Mouse (Mus musculus) MEL (cell line): Measurements from ENCODE around the gene Trmt112. TPM values are rescaled to one million over a fixed set of nuclear protein-coding genes. Genes with fewer than 3 reads are reported as not detected.

ENCODE experiments used
- DNase-seq: peaks from one replicate; pipeline ENCODE4 v3.0.0; 2011; ENCODE audit warnings: low read depth, low spot score
- H3K27ac ChIP-seq: 2 replicates; pipeline ENCODE4 v1.5.1; 2012; ENCODE audit warnings: low read depth, mild to moderate bottlenecking, control low read depth, low read length, moderate library complexity; ENCODE audit not compliant: control insufficient read depth
- H3K27me3 ChIP-seq, 2 experiments: fragments of 150-350 bp in 1 of 2; sonication (generic) in 1 of 2; 2 replicates each; pipeline ENCODE4 v1.6.1; 2012; ENCODE audit warnings: low read length in 2 of 2, mild to moderate bottlenecking in 2 of 2, improper control_type of control experiment in 1 of 2, moderate library complexity in 1 of 2; ENCODE audit not compliant: insufficient read depth in 2 of 2, control insufficient read depth in 1 of 2
- H3K36me3 ChIP-seq, 2 experiments: 2 replicates each; pipeline ENCODE4 v1.6.1; 2012 to 2014; ENCODE audit warnings: low read length in 2 of 2, improper control_type of control experiment in 1 of 2, inconsistent platforms in 1 of 2, mild to moderate bottlenecking in 1 of 2; ENCODE audit not compliant: insufficient read depth in 2 of 2, control insufficient read depth in 1 of 2
- H3K4me1 ChIP-seq, 2 experiments: fragments of 150-350 bp in 1 of 2; sonication (generic) in 1 of 2; 2 replicates each; pipeline ENCODE4 v1.6.1; 2012; ENCODE audit warnings: low read length in 2 of 2, improper control_type of control experiment in 1 of 2, mild to moderate bottlenecking in 1 of 2; ENCODE audit not compliant: insufficient read depth in 2 of 2, control insufficient read depth in 1 of 2
- H3K4me3 ChIP-seq, 2 experiments: fragments of 150-350 bp in 1 of 2; sonication (generic) in 1 of 2; 2 replicates each; pipeline ENCODE4 v1.5.1; 2012; ENCODE audit warnings: low read depth in 2 of 2, low read length in 2 of 2, mild to moderate bottlenecking in 2 of 2, moderate library complexity in 2 of 2, control low read depth in 1 of 2, improper control_type of control experiment in 1 of 2; ENCODE audit not compliant: control insufficient read depth in 1 of 2, insufficient read depth in 1 of 2
- H3K79me2 ChIP-seq: 2 replicates; pipeline ENCODE4 v1.6.1; 2012; ENCODE audit warnings: mild to moderate bottlenecking, low read length, moderate library complexity; ENCODE audit not compliant: control insufficient read depth, poor library complexity, insufficient read depth
- H3K9ac ChIP-seq: 2 replicates; pipeline ENCODE4 v1.6.1; 2012; ENCODE audit warnings: low read depth, mild to moderate bottlenecking, control low read depth, low read length, moderate library complexity; ENCODE audit not compliant: control insufficient read depth, poor library complexity, severe bottlenecking
- H3K9me3 ChIP-seq: fragments of 150-350 bp; sonication (generic); replicated peaks from 2 replicates; pipeline ENCODE4 v1.6.1; 2012; ENCODE audit warnings: mild to moderate bottlenecking, low read length, improper control_type of control experiment, moderate library complexity; ENCODE audit not compliant: insufficient read depth
- BHLHE40 ChIP-seq: IDR thresholded peaks from 2 replicates; pipeline ENCODE4 v1.6.1; 2012; ENCODE audit warnings: low read depth, mild to moderate bottlenecking, inconsistent platforms, low read length, improper control_type of control experiment, borderline replicate concordance
- MYB ChIP-seq: IDR thresholded peaks from 2 replicates; pipeline ENCODE4 v1.6.1; 2011; ENCODE audit warnings: mild to moderate bottlenecking, low read depth, low read length, improper control_type of control experiment
- polyA plus RNA-seq, 2 experiments: library from polyadenylated mRNA; stranded (reverse) in 1 of 2; unstranded in 1 of 2; fragments of >175 nt in 1 of 2; fragments of >200 nt in 1 of 2; gene quantifications; 2 replicates each; pipeline versions ENCODE4 v1.2.1 to v1.2.4; 2012; ENCODE audit warnings: low replicate concordance in 2 of 2, low read depth in 1 of 2; ENCODE audit not compliant: insufficient read length in 2 of 2, insufficient read depth in 1 of 2, missing spikeins in 1 of 2
- total RNA-seq: library from RNA; depleted of rRNA; stranded (reverse); fragments of 300-350 nt; gene quantifications from 2 replicates; pipeline ENCODE4 v1.2.3, GENCODE M21; 2012; rRNA removed

Gene Trmt112
- total and polyA plus RNA-seq, 3 experiments: 294 to 319 TPM; not detected in 1

DNA sequence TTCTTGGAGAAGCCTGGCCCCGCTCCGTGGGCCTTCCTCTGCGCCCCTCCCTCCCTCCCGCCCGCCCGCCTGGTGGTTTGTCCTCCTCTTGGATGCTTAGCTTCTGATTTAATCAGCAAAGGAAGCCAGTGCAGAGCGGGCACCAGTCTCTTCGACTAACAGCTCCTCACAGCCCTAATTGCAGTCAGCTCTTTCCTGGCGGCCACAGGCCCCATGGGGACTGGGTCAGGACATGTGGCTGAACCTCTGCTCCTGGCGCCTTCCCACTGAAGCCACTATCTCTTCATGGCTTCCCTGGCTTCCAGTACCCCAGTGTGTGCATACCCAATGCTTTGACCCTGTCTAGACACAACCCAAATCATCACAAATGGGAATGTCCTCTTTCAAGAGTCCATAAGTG, 47.0 kb downstream of the Trmt112 start:
- Histone ChIP-seq H3K27me3 (no peaks in the 10 kb centered on the region), H3K4me3 (no peak overlapping the region), H3K9ac (no peak overlapping the region), H3K36me3 (peaks cover 2 to 3% of the 10 kb centered on the region in 2 experiments; a peak in 2 of 4 replicates), H3K9me3 (no peaks in the 10 kb centered on the region), H3K79me2 (peaks cover 1% of the 10 kb centered on the region; the same call in 1 of the 2 replicates), H3K4me1 (0 out of 4 replicates have a peak, but pooled peaks cover 0 to 3% of the 10 kb centered on the region in 2 experiments), H3K27ac (no peak overlapping the region)
- TF ChIP-seq MYB (no peak), BHLHE40 (no peak)
- no peak for DNase-seq

Other genes starting within 250 kb of the Trmt112 start
- gene Rps6ka4, start 69.1 kb upstream of the Trmt112 start, total RNA-seq: 4.7 and 4.9 TPM in 2 replicates
- 1 to 10 TPM in 1 of 2 experiments, not detected in 1; 7.3 TPM for gene Rps6ka4, start 69.1 kb upstream of the Trmt112 start, polyA plus RNA-seq
- 32.4 and 38.7 TPM in 2 replicates for gene Ccdc88b, start 51.5 kb upstream of the Trmt112 start, total RNA-seq
- 10 to 100 TPM in 1 of 2 experiments, not detected in 1; 59.8 TPM for gene Ccdc88b, start 51.5 kb upstream of the Trmt112 start, polyA plus RNA-seq
- 127 and 130 TPM in 2 replicates for gene Prdx5, start 408 bp downstream of the Trmt112 start, total RNA-seq
- 100 to 1,000 TPM in 1 of 2 experiments, not detected in 1; 246 TPM for gene Prdx5, start 408 bp downstream of the Trmt112 start, polyA plus RNA-seq
- 30.5 and 40.9 TPM in 2 replicates for gene Esrra, start 12.1 kb downstream of the Trmt112 start, total RNA-seq
- gene Esrra, start 12.1 kb downstream of the Trmt112 start, polyA plus RNA-seq: 10 to 100 TPM in 1 of 2 experiments, not detected in 1; 32.5 TPM
- 0.65 TPM in 1 of 2 replicates, not detected in the other for gene Catsperz, start 15.7 kb downstream of the Trmt112 start, total RNA-seq
- 1 to 10 TPM in 1 of 2 experiments, not detected in 1; 2.4 TPM for gene Catsperz, start 15.7 kb downstream of the Trmt112 start, polyA plus RNA-seq
- gene Kcnk4, start 24.8 kb downstream of the Trmt112 start, total RNA-seq: 0.15 TPM in 1 of 2 replicates, not detected in the other
- gene Kcnk4, start 24.8 kb downstream of the Trmt112 start, polyA plus RNA-seq: 1 to 10 TPM in 1 of 2 experiments, not detected in 1; 1.8 TPM
- 37.7 and 51.7 TPM in 2 replicates for gene Bad, start 32.2 kb downstream of the Trmt112 start, total RNA-seq
- gene Bad, start 32.2 kb downstream of the Trmt112 start, polyA plus RNA-seq: 10 to 100 TPM in 1 of 2 experiments, not detected in 1; 69.7 TPM
- gene Gpr137, start 32.8 kb downstream of the Trmt112 start, total RNA-seq: 21.3 and 27.1 TPM in 2 replicates
- gene Gpr137, start 32.8 kb downstream of the Trmt112 start, polyA plus RNA-seq: 10 to 100 TPM in 1 of 2 experiments, not detected in 1; 35.3 TPM
- gene Ppp1r14b, start 65.3 kb downstream of the Trmt112 start, total RNA-seq: 448 and 467 TPM in 2 replicates
- gene Ppp1r14b, start 65.3 kb downstream of the Trmt112 start, polyA plus RNA-seq: 100 to 1,000 TPM in 1 of 2 experiments, not detected in 1; 349 TPM
- gene Plcb3, start 66.8 kb downstream of the Trmt112 start, total RNA-seq: 12.6 and 13.0 TPM in 2 replicates
- 10 to 100 TPM in 1 of 2 experiments, not detected in 1; 30.8 TPM for gene Plcb3, start 66.8 kb downstream of the Trmt112 start, polyA plus RNA-seq
- 51.4 and 53.9 TPM in 2 replicates for gene Fkbp2, start 70.8 kb downstream of the Trmt112 start, total RNA-seq
- gene Fkbp2, start 70.8 kb downstream of the Trmt112 start, polyA plus RNA-seq: 100 to 1,000 TPM in 1 of 2 experiments, not detected in 1; 167 TPM
- gene Vegfb, start 78.0 kb downstream of the Trmt112 start, total RNA-seq: 11.2 and 11.5 TPM in 2 replicates
- 10 to 100 TPM in 1 of 2 experiments, not detected in 1; 67.6 TPM for gene Vegfb, start 78.0 kb downstream of the Trmt112 start, polyA plus RNA-seq
- gene Dnajc4, start 82.9 kb downstream of the Trmt112 start, total RNA-seq: 3.2 and 4.2 TPM in 2 replicates
- 10 to 100 TPM in 1 of 2 experiments, not detected in 1; 12.9 TPM for gene Dnajc4, start 82.9 kb downstream of the Trmt112 start, polyA plus RNA-seq
- 23.8 and 32.1 TPM in 2 replicates for gene Nudt22, start 86.4 kb downstream of the Trmt112 start, total RNA-seq
- 10 to 100 TPM in 1 of 2 experiments, not detected in 1; 30.8 TPM for gene Nudt22, start 86.4 kb downstream of the Trmt112 start, polyA plus RNA-seq
- 1.2 and 1.8 TPM in 2 replicates for gene Trpt1, start 86.4 kb downstream of the Trmt112 start, total RNA-seq
- gene Trpt1, start 86.4 kb downstream of the Trmt112 start, polyA plus RNA-seq: 1 to 10 TPM in 1 of 2 experiments, not detected in 1; 2.3 TPM
- gene Fermt3, start 109.8 kb downstream of the Trmt112 start, total RNA-seq: 295 and 329 TPM in 2 replicates
- gene Fermt3, start 109.8 kb downstream of the Trmt112 start, polyA plus RNA-seq: 100 to 1,000 TPM; 244 to 327 TPM
- 281 and 284 TPM in 2 replicates for gene Stip1, start 130.3 kb downstream of the Trmt112 start, total RNA-seq
- 100 to 1,000 TPM; 370 to 430 TPM for gene Stip1, start 130.3 kb downstream of the Trmt112 start, polyA plus RNA-seq
- gene Macrod1, start 147.1 kb downstream of the Trmt112 start, total RNA-seq: 1.9 and 4.5 TPM in 2 replicates
- gene Macrod1, start 147.1 kb downstream of the Trmt112 start, polyA plus RNA-seq: 10 to 100 TPM in 1 of 2 experiments, not detected in 1; 15.7 TPM
- 0.03 TPM in 1 of 2 replicates, not detected in the other for gene Flrt1, start 196.0 kb downstream of the Trmt112 start, total RNA-seq
- not detected for gene Flrt1, start 196.0 kb downstream of the Trmt112 start, polyA plus RNA-seq